Mouse (Mus musculus) thymus, postnatal 14 days (tissue): ENCODE results near the gene Elf5.

Source experiments
- DNase-seq: peaks from one replicate; pipeline ENCODE4 v3.0.0; 2021

The Elf5 gene

DNA sequence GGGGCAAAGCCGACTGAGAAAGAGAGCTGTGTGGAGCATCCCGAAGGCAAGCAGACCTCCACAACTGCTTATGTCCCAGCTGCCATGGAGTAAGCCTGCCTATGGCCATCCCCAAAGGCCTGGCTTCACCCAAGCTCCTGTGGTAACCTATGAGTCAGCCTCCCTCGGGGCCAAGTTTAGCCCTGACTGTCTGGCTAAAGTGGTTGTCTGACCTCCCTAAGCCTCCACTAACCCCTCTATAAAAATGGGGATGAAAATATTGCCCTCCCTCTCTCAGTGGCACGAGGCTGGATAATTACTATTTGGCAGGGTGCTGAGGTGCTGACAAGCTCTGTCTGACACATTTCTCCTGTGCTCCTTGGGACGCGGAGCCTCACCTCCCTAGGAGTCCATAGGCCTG, at the start of gene Elf5:
TSS of gene Elf5 (plus strand) at position 341 of the 400 bp plus-strand sequence.
- DNase-seq: no peak

DNA sequence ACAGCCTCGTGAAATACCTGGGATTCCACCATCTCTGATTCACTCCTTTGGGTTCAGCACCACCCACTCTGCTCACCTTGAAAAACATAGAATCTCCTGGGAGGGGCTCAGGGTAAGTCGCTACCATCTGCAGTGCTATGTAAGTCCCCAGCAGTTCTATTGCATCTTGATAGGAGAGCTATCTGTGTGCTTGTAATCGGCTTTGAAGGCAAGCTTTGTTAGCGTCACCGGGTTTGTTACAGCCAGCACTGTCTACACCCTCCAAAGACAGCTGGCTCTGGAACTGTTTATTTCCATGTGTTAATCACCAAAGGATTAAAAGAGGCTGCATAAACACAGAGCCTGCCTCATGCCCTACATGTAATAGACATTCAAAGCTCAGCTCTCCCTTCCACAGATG, 38.9 kb upstream of the Elf5 start:
- DNase-seq: no peak

GRCm38 (mm10) chr2:103379502-103380160, 31.9 kb upstream of the Elf5 start:
- DNase-seq: no peak

DNA sequence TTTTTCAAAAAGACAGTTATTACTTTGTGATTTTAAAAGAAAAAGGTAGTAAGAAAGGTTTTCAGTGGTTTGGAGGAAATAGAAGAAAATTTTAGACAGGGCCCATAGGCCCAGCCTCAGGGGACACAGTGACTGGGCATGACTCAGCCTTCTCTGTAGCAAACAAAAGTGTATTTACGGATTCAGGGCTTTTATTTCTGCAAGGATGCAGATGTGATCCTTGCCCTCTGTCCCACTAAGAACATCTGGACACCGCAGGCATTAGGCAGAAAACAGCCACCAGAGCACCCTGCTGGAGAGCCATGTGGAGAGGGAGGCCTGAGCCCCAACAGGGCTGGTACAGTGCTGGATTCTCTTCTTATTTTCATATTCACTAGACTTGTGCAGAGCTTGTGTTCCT, 29.3 kb upstream of the Elf5 start:
- no peak for DNase-seq

DNA sequence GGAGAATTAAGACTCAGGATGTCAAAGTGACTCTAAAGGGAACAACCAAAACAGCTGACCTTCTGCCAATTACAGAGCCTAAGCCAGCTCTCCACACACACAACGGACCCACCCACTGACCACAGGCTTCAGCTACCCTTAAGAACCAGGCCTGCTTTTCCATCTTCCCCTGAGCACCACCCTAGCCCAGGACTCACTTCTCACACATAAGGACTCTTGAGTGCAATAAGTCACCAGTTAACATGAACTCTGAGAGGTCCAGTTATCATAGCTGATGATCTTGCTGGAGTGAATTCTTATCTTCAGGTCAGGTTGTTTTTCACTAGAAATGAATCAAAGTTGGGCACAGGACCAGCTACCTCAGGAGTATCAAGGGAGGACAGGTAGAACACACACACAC, 23.6 kb upstream of the Elf5 start:
- DNase-seq: no peak

DNA sequence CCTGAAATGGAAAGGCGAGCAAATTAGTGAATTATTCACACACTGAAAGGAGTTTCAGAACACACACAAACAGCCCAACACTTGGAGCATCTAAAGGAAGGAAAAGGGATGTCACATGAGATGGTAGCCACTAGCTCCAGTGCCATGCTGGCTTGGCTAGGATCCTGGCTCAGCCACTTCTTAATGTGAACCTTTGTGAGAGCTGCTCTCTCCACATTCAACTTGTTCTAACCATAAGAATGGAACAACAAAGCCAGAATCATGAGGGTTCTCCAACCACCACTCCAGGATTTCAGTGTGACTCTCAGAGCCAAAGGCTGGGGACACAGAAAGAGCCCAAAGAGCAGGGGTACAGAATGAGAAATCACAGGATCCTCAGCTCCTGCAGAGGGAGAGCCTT, 23.2 kb upstream of the Elf5 start:
- DNase-seq: no peak

- no peak for DNase-seq
These were observed 21.2 kb upstream of the Elf5 start for GRCm38 (mm10) chr2:103390086-103390988.

DNA sequence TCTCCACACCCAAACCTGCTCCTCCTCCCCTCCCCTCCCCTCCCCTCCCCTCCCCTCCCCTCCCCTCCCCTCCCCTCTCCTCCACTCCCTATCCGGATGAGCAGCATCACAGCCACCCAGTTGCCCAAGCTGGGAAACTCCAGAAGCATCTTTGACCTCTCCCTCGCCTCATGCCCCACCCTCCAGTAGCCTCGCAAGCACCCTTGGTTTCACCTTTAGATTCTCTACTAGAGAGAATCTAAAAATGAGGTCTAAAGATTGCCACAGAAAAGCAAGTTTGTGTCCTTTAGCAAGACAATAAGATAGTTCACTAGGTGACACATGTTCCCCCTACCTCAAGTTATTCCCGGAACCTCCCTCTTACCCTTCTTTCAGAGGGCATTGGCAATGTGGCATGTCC, 19.9 kb upstream of the Elf5 start:
- DNase-seq: no peak

GRCm38 (mm10) chr2:103398110-103398509, 13.4 kb upstream of the Elf5 start:
- DNase-seq: no peak

- no peak for DNase-seq
These were observed 10.8 kb upstream of the Elf5 start for GRCm38 (mm10) chr2:103400691-103401090.

DNA sequence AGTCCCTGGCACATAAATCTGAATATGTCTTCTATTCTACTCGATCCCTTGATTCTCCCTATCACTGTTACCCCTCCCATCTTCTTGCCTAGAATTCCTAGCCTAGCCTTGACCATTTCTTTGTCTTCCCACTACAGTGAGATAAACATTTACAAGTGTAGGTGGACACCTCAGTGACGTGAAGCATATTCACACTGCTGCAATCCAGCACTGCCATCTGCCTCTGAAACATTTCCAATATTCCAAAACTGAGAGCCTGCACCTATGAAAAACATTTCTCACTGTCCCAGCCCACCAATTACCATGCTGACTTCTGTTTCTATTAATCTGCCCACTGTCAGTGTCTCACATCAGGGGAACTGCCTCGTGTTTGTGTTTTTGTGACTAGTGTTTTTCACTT, 5.2 kb upstream of the Elf5 start:
- no peak for DNase-seq

- DNase-seq: no peak
These were observed 328 bp downstream of the Elf5 start for GRCm38 (mm10) chr2:103411816-103412215.

DNA sequence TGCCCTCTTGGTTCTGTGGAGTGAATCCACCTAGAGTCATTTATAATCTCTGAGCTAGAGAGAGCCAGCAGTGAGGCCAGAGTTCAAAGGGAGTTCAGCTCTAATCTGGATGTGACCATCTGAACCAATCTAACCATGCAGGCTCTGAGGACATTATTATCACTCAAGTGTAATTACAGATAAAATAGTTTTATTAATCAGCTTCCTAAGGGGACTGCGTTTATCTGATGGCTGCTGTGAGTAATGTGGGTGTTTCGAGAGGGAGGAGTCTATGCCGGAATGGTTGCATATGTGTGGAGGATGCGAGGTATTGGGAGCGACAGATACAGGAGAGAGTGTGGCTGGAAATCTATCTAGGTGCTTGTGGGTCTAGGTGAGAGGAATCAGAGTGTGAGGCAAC, 1.9 kb downstream of the Elf5 start:
- no peak for DNase-seq

DNA sequence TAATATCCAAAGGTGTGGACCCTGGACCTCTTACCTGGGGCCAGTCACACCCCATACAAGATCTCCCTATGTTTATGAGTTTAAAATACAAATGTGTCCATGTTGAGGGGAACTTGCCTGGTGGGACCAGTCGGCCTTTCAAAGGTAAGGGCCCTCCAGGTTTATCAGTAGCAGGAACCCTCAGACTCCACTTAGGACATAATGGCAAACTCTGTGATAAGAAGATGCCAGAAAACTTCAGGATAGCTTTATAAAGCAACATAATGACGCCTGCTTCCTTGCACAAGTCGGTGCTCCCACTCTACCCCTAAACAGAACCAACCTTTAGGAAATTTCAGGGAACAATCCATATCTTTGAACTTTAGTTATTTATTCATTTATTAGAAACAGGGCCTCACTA, 4.3 kb downstream of the Elf5 start:
- no peak for DNase-seq

GRCm38 (mm10) chr2:103420650-103421507, 9.4 kb downstream of the Elf5 start:
- DNase-seq: no peak

- DNase-seq: no peak
These were observed 12.4 kb downstream of the Elf5 start for GRCm38 (mm10) chr2:103423884-103424283.

DNA sequence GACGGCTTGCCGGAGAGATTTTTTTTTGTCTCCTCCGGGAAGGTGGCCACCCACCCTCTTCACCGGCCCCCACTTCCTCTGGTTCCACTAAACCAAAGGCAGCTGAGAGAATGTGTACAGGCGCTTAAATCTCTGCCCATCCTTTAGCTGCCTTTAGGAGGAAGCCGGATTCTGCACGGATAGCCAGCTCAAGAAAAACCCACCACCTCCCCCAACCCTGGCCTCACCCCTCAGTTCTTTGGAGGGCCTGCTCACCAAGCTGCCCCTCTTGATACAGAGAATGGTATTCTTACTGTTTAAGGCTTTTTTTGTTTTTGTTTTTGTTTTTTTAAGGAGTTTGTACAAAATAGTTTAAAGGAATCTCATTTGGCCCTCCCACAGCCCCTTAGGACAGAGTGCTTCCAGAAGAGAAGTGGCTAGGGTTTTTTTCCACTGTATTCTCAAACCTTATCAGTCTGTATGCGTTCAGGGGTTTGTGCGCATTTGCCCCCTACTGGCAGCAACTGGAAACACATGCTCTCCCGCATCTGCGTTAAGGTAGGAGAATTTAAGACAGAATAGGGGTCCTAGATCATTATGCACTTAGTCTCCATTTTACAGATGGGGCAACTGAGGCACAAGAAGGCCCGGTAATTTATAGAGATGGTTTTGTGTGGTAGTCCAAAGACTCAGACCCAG, 13.0 kb downstream of the Elf5 start:
- peak; percentile 64 for DNase-seq

- no peak for DNase-seq
These were observed 14.1 kb downstream of the Elf5 start for GRCm38 (mm10) chr2:103425456-103426063.

- DNase-seq: no peak
These were observed 16.9 kb downstream of the Elf5 start for GRCm38 (mm10) chr2:103428356-103428755.

DNA sequence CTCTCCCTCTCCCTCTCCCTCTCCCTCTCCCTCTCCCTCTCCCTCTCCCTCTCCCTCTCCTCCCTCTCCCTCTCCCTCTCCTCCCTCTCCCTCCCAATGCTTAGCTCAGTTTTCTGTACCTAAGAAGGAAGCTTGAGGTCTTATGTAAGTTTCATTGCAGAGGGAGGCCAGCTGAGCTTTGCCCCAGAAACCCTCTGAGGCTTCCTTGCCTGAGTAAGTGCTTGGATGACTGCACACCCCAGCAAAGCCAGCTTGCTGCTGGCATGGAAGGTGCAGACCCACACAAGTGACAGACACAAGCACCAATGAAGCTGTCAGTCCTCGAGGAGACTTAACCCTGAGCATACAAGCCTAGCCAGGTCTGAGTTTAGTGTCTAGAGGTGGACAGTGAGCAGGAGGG, 19.2 kb downstream of the Elf5 start:
- no peak for DNase-seq

DNA sequence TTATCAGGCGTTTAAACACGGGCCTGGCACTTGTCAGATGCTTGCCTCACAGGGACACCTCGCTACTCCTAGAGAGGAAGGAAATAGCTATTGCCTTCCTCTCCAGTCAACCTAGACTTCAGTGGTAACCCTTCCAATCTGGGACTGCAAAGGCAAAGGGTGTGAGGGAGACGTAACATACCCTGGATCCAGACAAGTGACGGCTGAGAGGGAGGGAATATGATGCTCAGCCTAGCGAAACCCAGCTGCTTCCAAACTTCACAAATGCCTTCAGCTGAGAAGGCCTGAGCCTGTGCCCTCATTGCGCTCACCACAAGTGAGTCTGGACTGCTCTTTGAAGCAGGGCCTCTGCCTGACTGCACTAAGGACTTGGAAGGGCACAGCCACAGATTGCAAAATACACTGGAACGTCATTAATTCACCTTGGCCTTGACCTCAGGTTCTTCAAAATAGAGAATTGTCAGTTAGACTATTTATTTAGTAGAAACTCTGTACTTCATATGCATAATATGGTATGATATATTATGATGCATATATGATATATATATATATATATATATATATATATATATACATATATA, 21.3 kb downstream of the Elf5 start:
- DNase-seq: no peak

DNA sequence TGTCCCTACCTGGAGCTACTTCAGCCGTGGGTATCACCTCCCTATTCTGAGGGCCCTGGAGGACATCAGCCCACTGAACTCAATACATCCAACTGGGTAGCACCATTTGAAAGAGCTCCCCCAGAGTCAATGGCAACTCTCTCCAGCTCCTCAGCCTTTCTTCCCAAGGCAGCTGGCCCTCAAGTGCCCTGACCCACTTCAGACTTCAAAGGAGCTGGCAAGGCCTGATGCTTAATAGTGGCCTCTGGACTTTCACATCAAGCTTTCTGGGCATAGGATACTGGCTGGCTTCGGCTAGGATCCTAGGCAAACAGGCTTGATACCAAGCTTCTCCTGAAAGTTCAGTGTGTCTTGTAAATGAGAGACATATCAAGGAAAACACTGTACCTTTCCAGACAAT, 23.6 kb downstream of the Elf5 start:
- no peak for DNase-seq
